Mouse (Mus musculus): ENCODE data around the gene Slc25a31. TPM values are rescaled to one million over a fixed set of nuclear protein-coding genes. Genes with fewer than 3 reads are reported as not detected.
A peak's percentile ranks its signal among the peaks of the same experiment; 100 is the strongest.

Slc25a31 gene
- total RNA-seq, 1 experiment from 2014 or later: not detected

- ATAC-seq (ENCODE audit: extremely low read depth, insufficient number of reproducible peaks, low FRiP score, poor library complexity, severe bottlenecking): 0 out of 2 replicates have a peak, but pooled peaks have one; percentile 26
Measured at GRCm38 (mm10) chr3:40704816-40705430, 3.7 kb upstream of the Slc25a31 start.

GRCm38 (mm10) chr3:40716056-40716455, 7.4 kb downstream of the Slc25a31 start:
- ATAC-seq (ENCODE audit: extremely low read depth, insufficient number of reproducible peaks, low FRiP score, poor library complexity, severe bottlenecking): no peak

- no peak for ATAC-seq (ENCODE audit: extremely low read depth, insufficient number of reproducible peaks, low FRiP score, poor library complexity, severe bottlenecking)
Measured at GRCm38 (mm10) chr3:40719022-40719421, 10.4 kb downstream of the Slc25a31 start.

GRCm38 (mm10) chr3:40738381-40738912, 29.8 kb downstream of the Slc25a31 start:
- ATAC-seq (ENCODE audit: extremely low read depth, insufficient number of reproducible peaks, low FRiP score, poor library complexity, severe bottlenecking): no peak

- ATAC-seq (ENCODE audit: extremely low read depth, insufficient number of reproducible peaks, low FRiP score, poor library complexity, severe bottlenecking): no peak
Measured at GRCm38 (mm10) chr3:40744024-40744835, 35.6 kb downstream of the Slc25a31 start, which contains the start of gene Hspa4l. Gene Hspa4l, plus strand, starts transcription at chr3:40744495.

GRCm38 (mm10) chr3:40744836-40745660, 36.4 kb downstream of the Slc25a31 start:
- peak; percentile 84 for ATAC-seq (ENCODE audit: extremely low read depth, insufficient number of reproducible peaks, low FRiP score, poor library complexity, severe bottlenecking)

- ATAC-seq (ENCODE audit: extremely low read depth, insufficient number of reproducible peaks, low FRiP score, poor library complexity, severe bottlenecking): peak; percentile 24; the same call in 1 of the 2 replicates
Measured at GRCm38 (mm10) chr3:40745661-40746547, 37.2 kb downstream of the Slc25a31 start.

GRCm38 (mm10) chr3:40760746-40761145, 52.1 kb downstream of the Slc25a31 start:
- no peak for ATAC-seq (ENCODE audit: extremely low read depth, insufficient number of reproducible peaks, low FRiP score, poor library complexity, severe bottlenecking)

GRCm38 (mm10) chr3:40761312-40761711, 52.7 kb downstream of the Slc25a31 start:
- no peak for ATAC-seq (ENCODE audit: extremely low read depth, insufficient number of reproducible peaks, low FRiP score, poor library complexity, severe bottlenecking)

Other genes starting within 250 kb of the Slc25a31 start
- gene Intu, start 177.6 kb upstream of the Slc25a31 start, total RNA-seq (2017): 1.7 and 3.1 TPM in 2 replicates
- 21.3 and 23.0 TPM in 2 replicates for gene Hspa4l, start 35.6 kb downstream of the Slc25a31 start, total RNA-seq (2017)
- 13.9 and 16.4 TPM in 2 replicates for gene Plk4, start 91.2 kb downstream of the Slc25a31 start, total RNA-seq (2017)
- gene Mfsd8, start 138.0 kb downstream of the Slc25a31 start, total RNA-seq (2017): 7.9 and 9.1 TPM in 2 replicates
- gene Abhd18, start 138.1 kb downstream of the Slc25a31 start, total RNA-seq (2017): 12.5 and 13.0 TPM in 2 replicates
- gene 1700034I23Rik, start 193.7 kb downstream of the Slc25a31 start, total RNA-seq (2017): 0.12 TPM in 1 of 2 replicates, not detected in the other
- gene Larp1b, start 241.0 kb downstream of the Slc25a31 start, total RNA-seq (2017): 26.5 and 35.8 TPM in 2 replicates

Data from neutrophil, adult 5-6 weeks (primary cell).